Mouse (Mus musculus): ENCODE measurements at regions not wholly inside any gene's neighbourhood (a gene's known extent, or its start where the extent isn't known, plus 50 kb on each side); places are given as distances from the start of the nearest gene placed in this dataset.
A peak's percentile ranks its signal among the peaks of the same experiment; 100 is the strongest.

- no peak for DNase-seq (ENCODE audit: low spot score)
- H3K27me3 ChIP-seq (ENCODE audit: low read depth, poor library complexity, severe bottlenecking), result no peaks in the 10 kb centered on the region
- WGBS, result 92% methylated on average over 9 of the region's 9 CpGs
These were observed 528.9 kb upstream of the Tenm3 start for GRCm38 (mm10) chr8:49372686-49373085.

DNA sequence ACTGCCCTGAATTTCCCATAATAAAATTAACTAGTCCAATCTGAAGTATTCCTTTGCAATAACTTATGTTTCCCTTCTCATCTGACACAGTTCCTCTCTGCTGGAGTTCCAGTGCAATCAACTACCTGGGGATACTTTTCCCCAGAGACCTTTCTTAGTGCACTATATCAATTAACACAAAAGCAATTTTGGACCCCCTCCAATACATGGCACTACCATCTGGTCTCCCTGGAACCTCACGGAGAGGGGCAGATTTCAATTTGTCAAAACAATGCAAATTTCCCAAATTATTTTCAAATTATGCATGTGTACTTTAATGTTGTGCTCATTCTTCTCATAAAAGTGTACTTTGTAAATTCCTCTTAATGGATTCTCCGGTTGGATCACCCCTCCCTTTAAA is 518.9 kb upstream of the Tenm3 start:
- H3K27me3 ChIP-seq (ENCODE audit: low read depth, poor library complexity, severe bottlenecking), result no peaks in the 10 kb centered on the region
- WGBS, result 82% methylated on average over 2 of the region's 2 CpGs
- DNase-seq (ENCODE audit: low spot score), result no peak
- no peaks in the 10 kb centered on the region for H3K9me3 ChIP-seq (replicated peaks)
- H3K36me3 ChIP-seq, result no peaks in the 10 kb centered on the region
- no peak overlapping the region; the same call in 1 of the 2 replicates for H3K27ac ChIP-seq
- H3K4me1 ChIP-seq, result peaks cover 40% of the 10 kb centered on the region
- H3K4me3 ChIP-seq, result no peak overlapping the region

More at GRCm38 (mm10) chr8:49372686-49373085, 528.9 kb upstream of the Tenm3 start:
- Histone ChIP-seq H3K27ac (no peak overlapping the region), H3K9me3 (replicated peaks) (no peaks in the 10 kb centered on the region), H3K4me1 (no peaks in the 10 kb centered on the region), H3K36me3 (no peaks in the 10 kb centered on the region), H3K4me3 (no peak overlapping the region)

DNA sequence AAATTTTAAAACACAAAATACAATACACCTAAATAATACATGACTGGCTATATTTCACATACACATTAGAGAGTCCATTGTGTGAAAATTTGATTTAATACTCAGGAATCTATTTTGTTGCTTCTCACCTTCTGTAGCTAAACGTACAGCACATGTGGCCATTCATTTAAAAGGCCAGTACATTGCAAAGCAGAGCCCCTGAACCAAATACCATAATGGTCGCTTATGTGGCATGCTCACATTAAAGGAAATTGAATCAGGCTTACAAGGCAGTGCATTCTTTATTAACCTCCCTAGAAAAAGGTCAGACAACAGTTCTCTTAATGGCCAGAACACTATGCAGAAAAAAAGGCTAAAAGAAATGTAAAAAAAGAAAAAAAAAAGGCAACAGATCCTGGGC is 517.7 kb upstream of the Tenm3 start:
- H3K27me3 ChIP-seq (ENCODE audit: low read depth, poor library complexity, severe bottlenecking), result no peaks in the 10 kb centered on the region
- peak overlapping the region; percentile 53; the same call in 1 of the 2 replicates for H3K27ac ChIP-seq
- 27% methylated on average over 2 of the region's 2 CpGs for WGBS
- H3K4me3 ChIP-seq, result no peak overlapping the region
- no peaks in the 10 kb centered on the region for H3K36me3 ChIP-seq
- DNase-seq (ENCODE audit: low spot score), result no peak
- no peaks in the 10 kb centered on the region for H3K9me3 ChIP-seq (replicated peaks)
- H3K4me1 ChIP-seq, result peaks cover 44% of the 10 kb centered on the region

DNA sequence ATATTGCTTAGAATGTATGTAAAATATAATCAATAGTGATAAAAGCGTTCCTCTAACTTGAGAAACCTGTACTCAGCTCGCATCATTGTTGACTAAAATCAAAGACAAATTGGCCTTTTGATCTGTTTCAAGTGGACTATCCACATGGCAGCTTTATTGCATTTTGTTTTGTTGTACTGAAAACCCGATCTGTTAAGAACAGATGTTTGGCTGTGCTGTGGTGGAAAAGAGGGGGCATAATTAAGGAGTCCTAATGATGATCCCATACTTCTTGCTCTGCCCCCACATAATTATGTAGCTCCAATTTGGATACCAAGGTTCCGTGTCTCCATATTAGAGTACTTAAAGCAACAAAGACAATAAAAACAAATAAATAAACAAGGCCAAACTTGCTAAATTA is 516.4 kb upstream of the Tenm3 start:
- Histone ChIP-seq H3K4me3 (no peak overlapping the region), H3K9me3 (replicated peaks) (no peaks in the 10 kb centered on the region), H3K27me3 (ENCODE audit: low read depth, poor library complexity, severe bottlenecking) (no peaks in the 10 kb centered on the region), H3K4me1 (peaks cover 44% of the 10 kb centered on the region), H3K27ac (peak overlapping the region; percentile 71), H3K36me3 (0 out of 2 replicates have a peak, but pooled peaks cover 2% of the 10 kb centered on the region)
- 21% methylated on average over 4 of the region's 4 CpGs for WGBS
- no peak for DNase-seq (ENCODE audit: low spot score)

DNA sequence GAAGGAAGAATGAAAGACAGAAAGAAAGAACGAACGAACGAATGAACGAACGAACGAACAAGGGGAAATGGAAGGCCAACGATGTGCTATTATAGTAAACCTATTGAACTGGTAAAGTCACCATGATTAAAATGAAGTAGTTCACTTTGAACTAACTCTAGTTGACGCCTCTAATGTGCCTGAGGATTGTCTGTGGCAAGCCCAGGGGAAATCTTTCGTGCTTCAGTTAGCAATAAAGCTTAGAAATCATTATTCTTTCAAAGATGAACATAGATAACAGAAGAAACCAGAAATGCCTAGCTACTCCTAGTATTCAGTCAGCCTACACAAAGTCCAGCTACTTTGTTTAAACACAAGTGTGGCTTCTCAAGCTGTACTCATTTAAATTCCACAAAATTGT is 515.9 kb upstream of the Tenm3 start:
- Histone ChIP-seq H3K27me3 (ENCODE audit: low read depth, poor library complexity, severe bottlenecking) (no peaks in the 10 kb centered on the region), H3K36me3 (0 out of 2 replicates have a peak, but pooled peaks cover 2% of the 10 kb centered on the region), H3K9me3 (replicated peaks) (no peaks in the 10 kb centered on the region), H3K4me3 (no peak overlapping the region), H3K27ac (peak overlapping the region; percentile 71; the same call in 1 of the 2 replicates), H3K4me1 (peaks cover 44% of the 10 kb centered on the region)
- DNase-seq (ENCODE audit: low spot score), result no peak
- WGBS, result 70% methylated on average over 9 of the region's 9 CpGs

GRCm38 (mm10) chr8:49348602-49349001 is 504.9 kb upstream of the Tenm3 start:
- Histone ChIP-seq H3K27me3 (ENCODE audit: low read depth, poor library complexity, severe bottlenecking) (no peaks in the 10 kb centered on the region), H3K4me1 (peaks cover 6% of the 10 kb centered on the region; the same call in 1 of the 2 replicates), H3K9me3 (replicated peaks) (no peaks in the 10 kb centered on the region), H3K36me3 (no peaks in the 10 kb centered on the region), H3K4me3 (no peak overlapping the region), H3K27ac (no peak overlapping the region)
- 83% methylated on average over 3 of the region's 3 CpGs for WGBS
- DNase-seq (ENCODE audit: low spot score), result no peak

GRCm38 (mm10) chr8:49338716-49339115 is 495.0 kb upstream of the Tenm3 start:
- H3K27ac ChIP-seq, result no peak overlapping the region
- H3K4me1 ChIP-seq, result no peaks in the 10 kb centered on the region
- no peak overlapping the region for H3K4me3 ChIP-seq
- H3K9me3 ChIP-seq (replicated peaks), result no peaks in the 10 kb centered on the region
- H3K27me3 ChIP-seq (ENCODE audit: low read depth, poor library complexity, severe bottlenecking), result no peaks in the 10 kb centered on the region
- WGBS, result 91% methylated on average over 4 of the region's 4 CpGs
- no peak for DNase-seq (ENCODE audit: low spot score)
- no peaks in the 10 kb centered on the region for H3K36me3 ChIP-seq

GRCm38 (mm10) chr8:49326980-49327379 is 483.2 kb upstream of the Tenm3 start:
- H3K4me3 ChIP-seq, result no peak overlapping the region
- no peaks in the 10 kb centered on the region for H3K27me3 ChIP-seq (ENCODE audit: low read depth, poor library complexity, severe bottlenecking)
- no peaks in the 10 kb centered on the region for H3K9me3 ChIP-seq (replicated peaks)
- DNase-seq (ENCODE audit: low spot score), result no peak
- no peaks in the 10 kb centered on the region for H3K36me3 ChIP-seq
- 95% methylated on average over 4 of the region's 4 CpGs for WGBS
- H3K4me1 ChIP-seq, result peaks cover 10% of the 10 kb centered on the region
- no peak overlapping the region for H3K27ac ChIP-seq

GRCm38 (mm10) chr8:49321404-49321803 is 477.7 kb upstream of the Tenm3 start:
- no peak overlapping the region for H3K27ac ChIP-seq
- no peaks in the 10 kb centered on the region for H3K27me3 ChIP-seq (ENCODE audit: low read depth, poor library complexity, severe bottlenecking)
- DNase-seq (ENCODE audit: low spot score), result no peak
- no peak overlapping the region for H3K4me3 ChIP-seq
- WGBS, result 54% methylated on average over 3 of the region's 3 CpGs
- no peaks in the 10 kb centered on the region for H3K9me3 ChIP-seq (replicated peaks)
- H3K4me1 ChIP-seq, result peaks cover 7% of the 10 kb centered on the region
- no peaks in the 10 kb centered on the region for H3K36me3 ChIP-seq

- H3K9me3 ChIP-seq (replicated peaks), result no peaks in the 10 kb centered on the region
- H3K36me3 ChIP-seq, result no peaks in the 10 kb centered on the region
- no peak for DNase-seq (ENCODE audit: low spot score)
- H3K4me1 ChIP-seq, result peaks cover 7% of the 10 kb centered on the region; the same call in 1 of the 2 replicates
- no peak overlapping the region for H3K27ac ChIP-seq
- H3K27me3 ChIP-seq (ENCODE audit: low read depth, poor library complexity, severe bottlenecking), result no peaks in the 10 kb centered on the region
- 75% methylated on average over 10 of the region's 10 CpGs for whole genome bisulfite sequencing
- H3K4me3 ChIP-seq, result no peak overlapping the region
These were observed 469.9 kb upstream of the Tenm3 start for GRCm38 (mm10) chr8:49313483-49314278.

GRCm38 (mm10) chr8:49312816-49313215 is 469.1 kb upstream of the Tenm3 start:
- DNase-seq (ENCODE audit: low spot score), result no peak
- Histone ChIP-seq H3K27ac (no peak overlapping the region), H3K27me3 (ENCODE audit: low read depth, poor library complexity, severe bottlenecking) (no peaks in the 10 kb centered on the region), H3K9me3 (replicated peaks) (no peaks in the 10 kb centered on the region), H3K36me3 (no peaks in the 10 kb centered on the region), H3K4me3 (no peak overlapping the region), H3K4me1 (peaks cover 7% of the 10 kb centered on the region; the same call in 1 of the 2 replicates)
- 79% methylated on average over 5 of the region's 5 CpGs for WGBS

GRCm38 (mm10) chr8:49282401-49282800 is 438.6 kb upstream of the Tenm3 start:
- Histone ChIP-seq H3K27me3 (ENCODE audit: low read depth, poor library complexity, severe bottlenecking) (no peaks in the 10 kb centered on the region), H3K4me3 (no peak overlapping the region), H3K36me3 (no peaks in the 10 kb centered on the region), H3K4me1 (no peaks in the 10 kb centered on the region), H3K9me3 (replicated peaks) (no peaks in the 10 kb centered on the region), H3K27ac (no peak overlapping the region)
- 67% methylated on average over 4 of the region's 4 CpGs for WGBS
- DNase-seq (ENCODE audit: low spot score), result no peak

- Histone ChIP-seq H3K36me3 (no peaks in the 10 kb centered on the region), H3K27ac (no peak overlapping the region), H3K4me1 (no peaks in the 10 kb centered on the region), H3K9me3 (replicated peaks) (no peaks in the 10 kb centered on the region), H3K27me3 (ENCODE audit: low read depth, poor library complexity, severe bottlenecking) (no peaks in the 10 kb centered on the region), H3K4me3 (no peak overlapping the region)
- no peak for DNase-seq (ENCODE audit: low spot score)
- WGBS, result 83% methylated on average over 5 of the region's 5 CpGs
These were observed 437.5 kb upstream of the Tenm3 start for GRCm38 (mm10) chr8:49281254-49281653.

Measured in limb, embryonic 10.5 days (tissue).